Mouse (Mus musculus): Measurements from ENCODE around the gene Prss33.

Gene Prss33

GRCm38 (mm10) chr17:23783352-23783751 lies 52.5 kb downstream of the Prss33 start:
- no peak for DNase-seq
